Mouse (Mus musculus) spleen, adult 12 weeks (tissue): ENCODE results near the gene Gm7735.
"Not testable (repeated sequence)": the region's sequence is repeated elsewhere in the genome, so short reads cannot be mapped to it uniquely, and the experiment has no call there.

ENCODE experiments used
- DNase-seq: peaks from one replicate; pipeline ENCODE4 v3.0.0; 2022; ENCODE audit warnings: low spot score

Gm7735 gene

DNA sequence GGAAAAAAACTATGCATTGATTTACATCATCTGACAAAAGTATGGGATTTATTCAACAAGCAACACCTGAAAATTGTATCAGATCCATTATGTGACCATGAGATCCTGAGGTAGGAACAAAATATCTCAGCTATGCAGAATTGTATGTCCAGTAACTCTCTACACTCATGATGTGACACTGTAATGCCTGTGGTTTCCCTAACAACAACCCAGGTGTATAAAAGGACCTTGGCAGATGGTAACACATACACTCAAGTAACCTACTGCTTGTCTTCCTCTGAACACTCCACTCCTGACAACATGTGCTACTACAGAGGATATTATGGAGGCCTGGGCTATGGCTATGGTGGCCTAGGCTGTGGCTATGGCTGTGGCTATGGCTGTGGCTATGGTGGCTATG is at the start of gene Gm7735:
Gene Gm7735 (plus strand): TSS at position 301 of the 400 bp plus-strand sequence.
- not testable (repeated sequence) for DNase-seq

DNA sequence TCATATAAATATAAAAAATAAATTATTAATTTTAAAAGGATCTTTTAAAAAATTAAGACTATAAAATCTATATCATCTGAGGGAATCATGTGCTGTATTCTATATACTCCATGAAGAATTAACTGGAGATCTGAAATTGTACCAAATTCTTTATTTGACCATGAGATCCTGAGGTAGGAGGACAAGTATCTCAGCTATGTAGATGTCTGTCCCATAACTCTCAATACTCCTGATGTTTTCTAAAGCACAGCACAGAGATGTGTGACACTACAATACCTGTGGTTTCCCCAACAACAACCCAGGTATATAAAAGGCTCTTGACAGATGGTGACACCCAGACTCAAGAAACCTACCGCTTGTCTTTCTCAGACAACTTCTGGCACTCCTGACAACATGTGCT is 28.7 kb upstream of the Gm7735 start, which contains the start of gene Gm6358:
Gene Gm6358 (plus strand): TSS at position 301 of the 400 bp plus-strand sequence.
- no peak for DNase-seq

DNA sequence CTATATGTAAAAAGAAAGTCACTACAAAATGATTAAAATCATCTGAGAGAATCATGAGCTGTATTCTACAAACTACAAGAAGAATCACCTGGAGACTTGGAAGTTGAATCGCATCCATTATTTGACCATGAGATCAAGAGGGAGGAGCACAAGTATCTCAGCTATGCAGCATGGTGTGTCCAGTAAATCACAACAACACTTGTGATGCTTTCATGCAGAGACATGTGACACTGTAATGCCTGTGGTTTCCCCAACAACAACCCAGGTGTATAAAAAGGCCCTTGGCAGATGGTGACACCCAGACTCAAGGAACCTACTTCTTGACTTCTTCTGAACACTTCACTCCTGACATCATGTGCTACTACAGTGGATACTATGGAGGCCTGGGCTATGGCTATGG is 18.5 kb upstream of the Gm7735 start, which contains the start of gene Gm10061:
Gene Gm10061 (plus strand): TSS at position 301 of the 400 bp plus-strand sequence.
- DNase-seq, result no peak

DNA sequence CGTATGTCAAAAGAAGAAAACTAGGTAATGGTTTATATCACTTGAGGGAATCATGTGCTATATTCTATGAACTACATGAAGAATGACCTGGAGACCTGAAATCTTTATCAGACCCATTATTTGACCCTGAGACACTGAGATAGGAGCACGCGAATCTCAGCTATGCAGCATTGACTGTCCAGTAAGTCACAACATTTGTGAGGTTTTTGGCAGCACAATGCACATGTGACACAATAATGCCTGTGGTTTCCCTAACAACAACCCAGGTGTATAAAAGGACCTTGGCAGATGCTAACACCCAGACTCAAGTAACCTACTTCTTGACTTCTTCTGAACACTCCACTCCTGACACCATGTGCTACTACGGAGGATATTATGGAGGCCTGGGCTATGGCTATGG is 11.6 kb upstream of the Gm7735 start, which contains the start of gene Gm9789:
Gene Gm9789 (plus strand): TSS at position 301 of the 400 bp plus-strand sequence.
- no peak for DNase-seq

DNA sequence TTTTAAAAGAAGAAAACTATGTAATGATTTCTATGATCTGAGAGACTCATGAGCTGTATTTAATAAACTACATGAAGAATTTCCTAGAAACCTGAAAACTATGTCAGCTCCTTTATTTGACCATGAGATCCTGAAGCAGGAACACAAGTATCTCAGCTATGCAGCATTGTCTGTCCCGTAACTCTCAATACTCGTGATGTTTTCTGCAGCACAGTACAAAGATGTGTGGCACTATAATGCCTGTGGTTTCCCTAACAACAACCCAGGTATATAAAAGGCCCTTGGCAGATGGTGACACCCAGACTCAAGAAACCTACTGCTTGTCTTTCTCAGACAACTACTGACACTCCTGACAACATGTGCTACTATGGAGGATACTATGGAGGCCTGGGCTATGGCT is 5.1 kb downstream of the Gm7735 start, which contains the start of gene 1110057P08Rik:
Gene 1110057P08Rik (plus strand): TSS at position 301 of the 400 bp plus-strand sequence.
- DNase-seq, result no peak

DNA sequence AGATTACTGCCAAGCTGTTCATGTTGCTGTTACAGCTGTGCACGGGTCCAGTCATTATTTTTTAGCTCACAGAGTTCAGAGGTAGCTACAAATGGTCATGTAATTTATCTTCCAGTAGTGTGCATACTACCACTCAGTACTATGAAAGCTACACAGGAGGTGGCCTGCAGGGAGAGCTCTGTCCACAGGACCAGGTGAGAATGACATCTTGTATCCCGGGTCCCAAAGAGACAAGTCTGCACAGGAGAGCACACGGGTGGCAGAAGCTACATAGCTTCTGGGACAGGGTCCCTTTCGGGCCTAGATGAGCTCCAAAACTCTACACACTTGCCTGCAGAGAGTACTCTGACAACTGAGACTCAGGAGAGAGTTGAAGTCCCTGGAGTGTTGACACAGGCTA is 19.3 kb downstream of the Gm7735 start:
- DNase-seq, result no peak

DNA sequence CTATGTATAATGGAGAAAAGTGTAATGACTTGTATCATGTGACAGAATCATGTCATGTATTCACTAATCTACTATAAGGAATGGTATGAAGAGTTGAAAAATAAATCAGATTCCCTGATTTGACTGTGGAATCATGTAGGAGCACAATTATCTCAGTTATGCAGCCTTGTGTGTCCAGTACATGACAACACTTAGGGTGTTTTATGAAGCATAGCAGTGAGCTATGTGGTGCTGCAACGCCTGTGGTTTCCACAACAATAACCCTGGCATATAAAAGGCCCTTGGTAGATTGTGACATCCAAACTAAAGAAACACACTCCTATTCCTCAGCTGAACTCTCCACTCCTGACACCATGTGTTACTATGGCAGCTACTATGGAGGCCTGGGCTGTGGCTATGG is 36.3 kb downstream of the Gm7735 start, which contains the start of gene Krtap20-2:
Gene Krtap20-2 (plus strand): TSS at position 301 of the 400 bp plus-strand sequence.
- no peak for DNase-seq
